Comparison of ENCODE assay signal across 16 mouse cellular contexts in genomic region chr17:44071680-44072079, GRCm38 (mm10).
"Had no signal": no experiment of that assay in that cellular context is flagged by ENCODE, and none has a peak within 500 bp of the region (broad histone marks: within the 10 kb centered on the region; RNA-seq: fewer than 3 reads in every experiment).

No protein-coding gene starts in this region.

- H3K4me2 ChIP-seq: lung, embryonic 14.5 days; midbrain, embryonic 12.5 days; neural tube, embryonic 13.5 days; neural tube, embryonic 15.5 days; stomach, embryonic 15.5 days had no signal

- DNase-seq: lung, embryonic 14.5 days; lung, postnatal 10 days; lung, postnatal 4 days; midbrain, embryonic 14.5 days; right cerebral cortex, postnatal 14 days; thymus, adult 2 months; thymus, postnatal 25 days; thymus, postnatal 4 days had no signal

- H3K36me3 ChIP-seq: midbrain, embryonic 10.5 days; midbrain, embryonic 12.5 days; neural tube, embryonic 13.5 days; neural tube, embryonic 15.5 days; stomach, embryonic 15.5 days had no signal

- H3K4me1 ChIP-seq: midbrain, embryonic 10.5 days; midbrain, embryonic 12.5 days; neural tube, embryonic 13.5 days; stomach, embryonic 15.5 days had no signal

- ATAC-seq: midbrain, embryonic 16.5 days had no signal

- H3K4me3 ChIP-seq: midbrain, embryonic 10.5 days; midbrain, embryonic 12.5 days; myocyte; neural tube, embryonic 13.5 days; neural tube, embryonic 15.5 days; stomach, embryonic 15.5 days had no signal

- H3K27ac ChIP-seq: midbrain, embryonic 10.5 days; midbrain, embryonic 12.5 days; neural tube, embryonic 13.5 days; neural tube, embryonic 15.5 days; stomach, embryonic 15.5 days; stomach, postnatal 0 days had no signal

- H3K9me3 ChIP-seq: midbrain, embryonic 10.5 days; midbrain, embryonic 12.5 days; neural tube, embryonic 13.5 days; neural tube, embryonic 15.5 days; stomach, embryonic 15.5 days had no signal

- H3K27me3 ChIP-seq: midbrain, embryonic 12.5 days; neural tube, embryonic 13.5 days; neural tube, embryonic 15.5 days; stomach, embryonic 15.5 days had no signal

- H3K9ac ChIP-seq: lung, embryonic 14.5 days; midbrain, embryonic 12.5 days; neural tube, embryonic 13.5 days; neural tube, embryonic 15.5 days; stomach, embryonic 15.5 days had no signal
